Mouse (Mus musculus) layer of hippocampus, postnatal 25 days (tissue): ENCODE data around the gene Adh1. TPM values are rescaled to one million over a fixed set of nuclear protein-coding genes. Genes with fewer than 3 reads are reported as not detected.

Source experiments
- DNase-seq, 2 experiments: peaks; one replicate each; pipeline ENCODE4 v3.0.0; 2022; ENCODE audit warnings: mixed read lengths in 2 of 2, low spot score in 1 of 2; ENCODE audit errors: extremely low spot score in 1 of 2
- total RNA-seq, 2 experiments: library from RNA; stranded (reverse); gene quantifications; 2 replicates each; pipeline ENCODE4 v1.2.3; 2021

Adh1 gene
- total RNA-seq, 2 experiments from 2014 or later = 0.45 to 0.59 TPM

GRCm38 (mm10) chr3:138335566-138335965 is 74.8 kb downstream of the Adh1 start:
- no peak for DNase-seq

DNA sequence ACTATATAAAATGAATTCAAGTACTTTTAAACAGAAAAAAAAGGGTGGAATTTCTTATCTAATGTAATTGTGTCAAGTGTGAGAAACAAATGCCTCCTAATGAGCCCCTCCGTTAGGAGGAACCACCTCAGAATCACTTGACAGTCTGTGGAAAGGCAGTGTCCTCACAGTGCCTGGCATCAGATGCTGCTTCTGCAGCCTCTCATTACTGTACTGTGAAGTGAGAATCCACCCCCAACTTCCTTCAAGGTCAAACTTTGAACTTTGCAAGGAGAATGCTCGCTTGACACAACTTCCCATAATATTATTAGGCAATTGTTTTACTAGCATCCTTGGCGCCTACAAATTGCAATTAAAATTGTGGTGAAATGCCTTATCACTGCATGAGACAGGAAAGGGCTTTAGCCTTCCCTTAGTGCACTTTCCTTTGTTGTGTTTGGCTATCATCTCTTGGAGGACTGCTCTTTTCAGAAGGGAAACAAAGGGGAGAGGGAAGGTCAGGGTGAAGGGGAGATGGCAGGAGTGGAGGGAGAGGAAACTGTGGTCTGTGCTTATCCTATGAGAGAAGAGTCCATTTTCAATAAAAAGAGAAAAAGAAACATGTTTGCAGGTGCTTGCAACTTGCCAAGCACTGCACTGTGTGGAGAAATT is 75.4 kb downstream of the Adh1 start:
- no peak for DNase-seq

Other genes with a start within 250 kb of the Adh1 start
- gene 1110002E22Rik, start 195.9 kb upstream of the Adh1 start, total RNA-seq = 1 to 10 TPM; 1.5 to 2.4 TPM
- under 1 TPM in 1 of 2 experiments, not detected in 1; 0.28 TPM for gene Gm5105, start 193.6 kb upstream of the Adh1 start, total RNA-seq
- 1 to 10 TPM; 4.2 to 4.9 TPM for gene Trmt10a, start 117.5 kb upstream of the Adh1 start, total RNA-seq
- 1 to 10 TPM; 5.3 to 5.8 TPM for gene Mttp, start 116.0 kb upstream of the Adh1 start, total RNA-seq
- not detected for gene 4930579F01Rik, start 67.2 kb upstream of the Adh1 start, total RNA-seq
- gene Adh7, start 43.2 kb upstream of the Adh1 start, total RNA-seq = under 1 TPM in 1 of 2 experiments, not detected in 1; 0.07 TPM
- gene Adh6a, start 52.3 kb downstream of the Adh1 start, total RNA-seq = not detected
- not detected for gene Adh6b, start 80.8 kb downstream of the Adh1 start, total RNA-seq
- not detected for gene Adh4, start 154.5 kb downstream of the Adh1 start, total RNA-seq
- gene Adh5, start 182.1 kb downstream of the Adh1 start, total RNA-seq = 10 to 100 TPM; 71.0 to 76.7 TPM
- gene Metap1, start 228.5 kb downstream of the Adh1 start, total RNA-seq = 10 to 100 TPM; 41.9 to 44.4 TPM